Mouse (Mus musculus) CH12.LX (cell line): Measurements from ENCODE around the gene Slc17a9. TPM values are rescaled to one million over a fixed set of nuclear protein-coding genes. Genes with fewer than 3 reads are reported as not detected.
"Not testable (repeated sequence)": the region's sequence is repeated elsewhere in the genome, so short reads cannot be mapped to it uniquely, and the experiment has no call there.

Experiments used
- DNase-seq: peaks from one replicate; pipeline ENCODE4 v3.0.0-alpha.2; 2013; ENCODE audit errors: extremely low read depth
- H3K27ac ChIP-seq: 2 replicates; pipeline ENCODE4 v1.5.1; 2012; ENCODE audit warnings: low read depth, mild to moderate bottlenecking, control low read depth, moderate library complexity; ENCODE audit not compliant: insufficient read depth
- H3K27me3 ChIP-seq: replicated peaks from 2 replicates; pipeline ENCODE3; 2012; ENCODE audit warnings: inconsistent platforms
- H3K36me3 ChIP-seq, 2 experiments: replicated peaks in 1 of 2; 2 replicates each; pipeline versions ENCODE3 to v1.6.1; 2012; ENCODE audit warnings: inconsistent platforms in 1 of 2, low read length in 1 of 2, mild to moderate bottlenecking in 1 of 2, mixed read lengths in 1 of 2, moderate library complexity in 1 of 2; ENCODE audit not compliant: control insufficient read depth in 1 of 2, insufficient read depth in 1 of 2
- H3K4me1 ChIP-seq, 2 experiments: 2 replicates each; pipeline ENCODE4 v1.6.1; 2012; ENCODE audit warnings: inconsistent platforms in 1 of 2, moderate library complexity in 1 of 2; ENCODE audit not compliant: insufficient read depth in 2 of 2, control insufficient read depth in 1 of 2
- H3K4me2 ChIP-seq: 2 replicates; pipeline ENCODE4 v1.6.1; 2012; ENCODE audit warnings: low read depth, mild to moderate bottlenecking, control low read depth; ENCODE audit not compliant: poor library complexity, insufficient read depth, severe bottlenecking
- H3K4me3 ChIP-seq, 3 experiments: fragments of 150-350 bp in 1 of 3; sonication (generic) in 1 of 3; replicated peaks in 1 of 3; 2 replicates each; pipeline versions ENCODE3 to v1.5.1; 2011 to 2012; ENCODE audit warnings: low read depth in 2 of 3, low read length in 2 of 3, mild to moderate bottlenecking in 2 of 3, moderate library complexity in 2 of 3, control low read depth in 1 of 3, improper control_type of control experiment in 1 of 3, inconsistent platforms in 1 of 3, mixed read lengths in 1 of 3; ENCODE audit not compliant: poor library complexity in 1 of 3
- H3K79me2 ChIP-seq: replicated peaks from 2 replicates; pipeline ENCODE4 v1.6.1; 2012; ENCODE audit warnings: mild to moderate bottlenecking, moderate library complexity; ENCODE audit not compliant: control insufficient read depth, poor library complexity, insufficient read depth, severe bottlenecking; ENCODE audit errors: extremely low read depth
- H3K9ac ChIP-seq: 2 replicates; pipeline ENCODE4 v1.6.1; 2012; ENCODE audit warnings: low read depth, mild to moderate bottlenecking, control low read depth, moderate library complexity; ENCODE audit not compliant: insufficient read depth
- H3K9me3 ChIP-seq: replicated peaks from 2 replicates; pipeline ENCODE3; 2012; ENCODE audit warnings: low read length, inconsistent platforms, mixed read lengths
- BHLHE40 ChIP-seq: IDR thresholded peaks from 2 replicates; pipeline ENCODE4 v1.6.1; 2011; ENCODE audit warnings: mild to moderate bottlenecking, low read depth, low read length, improper control_type of control experiment
- CHD2 ChIP-seq: IDR thresholded peaks from 2 replicates; pipeline ENCODE4 v1.6.1; 2011; ENCODE audit warnings: low read length, improper control_type of control experiment
- CTCF ChIP-seq, 2 experiments: IDR thresholded peaks in 1 of 2; conservative IDR thresholded peaks in 1 of 2; 2 replicates each; pipeline ENCODE4 v1.5.1; 2011 to 2012; ENCODE audit warnings: low read depth in 2 of 2, low read length in 2 of 2, improper control_type of control experiment in 1 of 2, inconsistent platforms in 1 of 2, mild to moderate bottlenecking in 1 of 2, moderate library complexity in 1 of 2
- ELF1 ChIP-seq: IDR thresholded peaks from 2 replicates; pipeline ENCODE4 v1.6.1; 2014; ENCODE audit warnings: low read depth, mild to moderate bottlenecking, inconsistent platforms, low read length, improper control_type of control experiment
- HCFC1 ChIP-seq: IDR thresholded peaks from 2 replicates; pipeline ENCODE4 v1.6.1; 2012; ENCODE audit warnings: low read depth, mild to moderate bottlenecking, inconsistent platforms, low read length, improper control_type of control experiment
- IRF4 ChIP-seq: IDR thresholded peaks from 2 replicates; pipeline ENCODE4 v1.6.1; 2014; ENCODE audit warnings: low read depth, mild to moderate bottlenecking, inconsistent platforms, low read length, improper control_type of control experiment
- MXI1 ChIP-seq: IDR thresholded peaks from 2 replicates; pipeline ENCODE4 v1.6.1; 2011; ENCODE audit warnings: mild to moderate bottlenecking, low read depth, low read length, improper control_type of control experiment
- NELFE ChIP-seq: IDR thresholded peaks from 2 replicates; pipeline ENCODE4 v1.6.1; 2011; ENCODE audit warnings: low read depth, low read length, improper control_type of control experiment
- SIN3A ChIP-seq: IDR thresholded peaks from 2 replicates; pipeline ENCODE4 v1.6.1; 2012; ENCODE audit warnings: low read length, improper control_type of control experiment, inconsistent platforms
- USF1 ChIP-seq: IDR thresholded peaks from 2 replicates; pipeline ENCODE4 v1.6.1; 2014; ENCODE audit warnings: low read depth, mild to moderate bottlenecking, inconsistent platforms, low read length, improper control_type of control experiment
- ZMIZ1 ChIP-seq: IDR thresholded peaks from 2 replicates; pipeline ENCODE4 v1.6.1; 2012; ENCODE audit warnings: low read depth, mild to moderate bottlenecking, inconsistent platforms, low read length, improper control_type of control experiment
- dilution Hi-C: fragments of 300-500 bp; cut with MboI; formaldehyde crosslinking; loops from 2 replicates; pipeline ENCODE4 v1.14.3; 2020; ENCODE audit warnings: low sequenced_read_pairs; ENCODE audit not compliant: extremely low pct_unique_long_range_greater_than_20kb, extremely low pct_ligation_motif_present
- in situ Hi-C: fragments of 300-500 bp; cut with MboI; formaldehyde crosslinking; loops from 3 replicates; pipeline ENCODE4 v1.14.3; 2019; ENCODE audit warnings: low sequenced_read_pairs, low pct_ligation_motif_present, low pct_unique_long_range_greater_than_20kb, mixed read lengths
- polyA plus RNA-seq: library from polyadenylated mRNA; unstranded; fragments of >175 nt; gene quantifications from 2 replicates; pipeline ENCODE4 v1.2.1, GENCODE M21; 2012; ENCODE audit warnings: low read depth; ENCODE audit not compliant: insufficient read length
- total RNA-seq, 2 experiments: library from RNA; depleted of rRNA; stranded (reverse); fragments of 300-350 nt in 1 of 2; fragments of >200 nt in 1 of 2; gene quantifications; 2 replicates each; pipeline ENCODE4 v1.2.3; 2012 to 2014

Slc17a9 gene
- total and polyA plus RNA-seq, 3 experiments = 7.2 to 23.7 (median 13.4) TPM

DNA sequence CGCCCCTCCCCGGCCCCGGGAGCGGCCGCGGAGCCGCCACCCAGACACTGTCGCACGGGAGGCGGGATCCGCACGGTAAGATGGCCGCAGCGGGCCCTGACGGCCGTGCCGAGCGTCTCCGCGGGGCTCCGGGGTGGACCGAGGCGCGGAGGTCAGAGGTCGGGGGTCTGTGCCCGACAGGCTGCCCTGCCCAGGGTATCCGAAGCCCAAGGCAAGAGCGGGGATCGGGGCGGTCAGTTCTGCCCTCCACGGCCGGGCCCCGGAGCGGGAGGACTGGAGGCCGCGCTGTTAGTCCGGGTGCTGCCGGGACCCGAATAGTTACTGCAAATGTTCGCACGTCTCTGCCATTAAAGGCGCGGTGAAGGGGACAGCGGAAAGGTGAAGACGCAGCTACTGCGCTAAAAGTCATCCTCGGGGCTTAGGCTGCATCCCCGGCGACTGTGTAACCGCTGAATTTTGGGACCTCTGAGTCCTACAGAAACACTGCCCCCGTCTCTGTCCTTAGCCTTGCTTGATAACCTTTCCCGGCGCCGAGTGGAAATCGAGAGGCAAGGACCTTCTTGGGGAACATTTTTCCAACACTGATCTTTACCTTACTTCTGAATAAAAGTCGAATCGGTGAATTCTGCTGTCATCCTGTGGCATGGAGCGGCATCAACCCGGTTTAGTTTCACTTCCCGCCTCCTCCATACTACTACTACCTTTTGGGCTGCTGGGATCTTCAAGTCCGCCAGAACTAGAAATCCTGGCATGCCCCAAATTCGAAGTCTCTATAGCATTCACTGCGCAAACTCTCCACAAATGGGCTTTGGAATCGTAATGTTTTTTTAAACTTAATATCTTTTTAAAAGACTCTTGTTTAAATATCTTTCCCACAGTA is 14.5 kb upstream of the Slc17a9 start:
- Histone ChIP-seq H3K4me1 (peaks cover 2 to 42% of the 10 kb centered on the region in 2 experiments; a peak in 2 of 4 replicates), H3K9ac (peak overlapping the region; percentile 97), H3K27ac (peak overlapping the region; percentile 57), H3K27me3 (no peaks in the 10 kb centered on the region), H3K79me2 (peaks cover 63% of the 10 kb centered on the region), H3K36me3 (peaks cover 10 to 40% of the 10 kb centered on the region in 2 experiments), H3K4me3 (peak overlapping the region; percentile 92 to 100 (median 96)), H3K9me3 (no peaks in the 10 kb centered on the region), H3K4me2 (peak overlapping the region; percentile 53)
- peak; percentile 41; the same call in 1 of the 2 replicates for TF ChIP-seq MXI1
- TF ChIP-seq SIN3A = peak; percentile 46; the same call in 1 of the 2 replicates
- TF ChIP-seq BHLHE40 = no peak
- TF ChIP-seq IRF4 = peak; percentile 65; the same call in 1 of the 2 replicates
- dilution Hi-C loops (no loop called here), in situ Hi-C loops (loop anchor here (25.0 kb wide), 1 partner anchor 652 kb away; the partner anchor contains the start of genes Arfrp1 and Zgpat)
- DNase-seq = no peak

DNA sequence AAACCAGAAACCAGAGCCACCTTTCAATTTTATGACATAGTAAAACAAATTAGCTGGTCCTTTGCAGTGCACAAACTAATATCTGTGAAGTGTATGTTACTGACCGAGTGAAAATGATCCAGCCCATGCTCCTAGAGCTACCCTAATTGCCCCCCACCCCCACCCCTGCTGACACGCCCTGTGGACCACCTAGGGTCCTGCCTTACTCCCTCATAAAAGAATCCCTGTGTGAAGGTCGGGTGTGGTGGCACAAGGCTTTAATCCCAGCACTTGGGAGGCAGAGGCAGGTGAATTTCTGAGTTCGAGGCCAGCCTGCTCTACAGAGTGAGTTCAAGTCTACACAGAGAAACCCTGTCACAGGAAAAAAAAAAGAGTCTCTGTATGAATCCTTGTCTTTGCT is 13.5 kb upstream of the Slc17a9 start:
- in situ Hi-C loops (loop anchor here (25.0 kb wide), 1 partner anchor 651 kb away; the partner anchor contains the start of genes Arfrp1 and Zgpat), dilution Hi-C loops (no loop called here)
- TF ChIP-seq HCFC1 = no peak
- no peak for TF ChIP-seq CTCF (conservative IDR thresholded peaks at IDR 0.05 in 1 of 2, IDR thresholded peaks at IDR 0.05 in 1 of 2; ENCODE audit: low read depth in 2 of 2, low read length in 2 of 2)
- TF ChIP-seq ZMIZ1 = no peak
- no peak for TF ChIP-seq NELFE
- Histone ChIP-seq H3K79me2 (peaks cover 56% of the 10 kb centered on the region), H3K4me2 (peak overlapping the region; percentile 53), H3K9me3 (no peaks in the 10 kb centered on the region), H3K27me3 (no peaks in the 10 kb centered on the region), H3K4me1 (peaks cover 0 to 36% of the 10 kb centered on the region in 2 experiments; a peak in 2 of 4 replicates), H3K4me3 (peak overlapping the region in 2 of 3 experiments; percentile 96 to 100), H3K9ac (peak overlapping the region; percentile 97), H3K36me3 (peaks cover 14 to 39% of the 10 kb centered on the region in 2 experiments), H3K27ac (no peak overlapping the region)
- DNase-seq = no peak

DNA sequence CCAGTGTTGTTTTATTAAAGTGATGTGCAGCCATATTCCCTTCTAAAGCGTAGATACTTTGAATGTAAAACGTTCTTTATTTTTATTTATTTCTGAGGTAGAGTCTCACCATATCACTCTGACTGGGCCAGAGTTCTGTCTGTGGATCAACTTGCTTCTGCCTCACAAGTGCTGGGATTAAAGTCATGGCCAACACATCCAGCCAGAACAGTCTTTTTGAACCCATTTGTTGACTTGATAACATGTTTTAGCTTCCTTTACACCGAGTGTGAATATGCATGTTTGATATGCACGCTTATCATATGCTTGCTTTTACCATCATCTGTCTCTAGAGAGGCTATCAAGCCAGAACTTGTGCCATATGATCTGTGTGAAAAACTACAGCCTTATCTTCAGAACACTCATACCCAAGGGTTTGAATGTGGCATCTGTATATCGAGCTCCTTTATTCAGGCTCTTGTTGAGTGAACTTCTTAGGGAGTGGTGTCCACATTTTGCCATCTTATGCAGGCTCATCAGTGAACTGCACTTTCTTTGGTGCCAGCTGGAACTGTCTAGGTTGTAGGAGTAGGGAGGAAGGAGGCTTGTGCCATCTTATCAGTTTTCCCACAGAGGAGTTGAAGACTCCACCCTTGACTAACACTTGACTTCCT is 12.9 kb upstream of the Slc17a9 start:
- DNase-seq = no peak
- peaks cover 49% of the 10 kb centered on the region for H3K79me2 ChIP-seq
- peaks cover 20 to 39% of the 10 kb centered on the region in 2 experiments for H3K36me3 ChIP-seq
- no peak overlapping the region for H3K4me3 ChIP-seq
- in situ Hi-C loops (loop anchor here (25.0 kb wide), 1 partner anchor 650 kb away; the partner anchor contains the start of genes Arfrp1 and Zgpat), dilution Hi-C loops (no loop called here)
- no peak for TF ChIP-seq CHD2
- no peak for TF ChIP-seq ELF1
- no peak for TF ChIP-seq USF1
- H3K27ac ChIP-seq = no peak overlapping the region
- H3K4me2 ChIP-seq = no peak overlapping the region
- no peaks in the 10 kb centered on the region for H3K9me3 ChIP-seq
- H3K4me1 ChIP-seq = peaks cover 0 to 32% of the 10 kb centered on the region in 2 experiments; a peak in 2 of 4 replicates
- H3K27me3 ChIP-seq = no peaks in the 10 kb centered on the region
- H3K9ac ChIP-seq = 0 out of 2 replicates have a peak overlapping the region, but pooled peaks have one; percentile 97

- H3K79me2 ChIP-seq, H3K4me3 ChIP-seq, dilution Hi-C loops, H3K4me2 ChIP-seq, H3K9ac ChIP-seq, H3K9me3 ChIP-seq, H3K27me3 ChIP-seq, H3K27ac ChIP-seq, DNase-seq: not testable (repeated sequence)
- Histone ChIP-seq H3K4me1 (peaks cover 16 to 36% of the 10 kb centered on the region in 2 experiments), H3K36me3 (peaks cover 37 to 61% of the 10 kb centered on the region in 2 experiments)
- in situ Hi-C loops = loop anchor here (25.0 kb wide), 1 partner anchor 640 kb away; the partner anchor contains the start of genes Arfrp1 and Zgpat
Measured at GRCm38 (mm10) chr2:180722748-180723147, 2.3 kb upstream of the Slc17a9 start.
